Mouse (Mus musculus): ENCODE measurements at regions not wholly inside any gene's neighbourhood (a gene's known extent, or its start where the extent isn't known, plus 50 kb on each side); places are given as distances from the start of the nearest gene placed in this dataset.
A peak's percentile ranks its signal among the peaks of the same experiment; 100 is the strongest.

DNA sequence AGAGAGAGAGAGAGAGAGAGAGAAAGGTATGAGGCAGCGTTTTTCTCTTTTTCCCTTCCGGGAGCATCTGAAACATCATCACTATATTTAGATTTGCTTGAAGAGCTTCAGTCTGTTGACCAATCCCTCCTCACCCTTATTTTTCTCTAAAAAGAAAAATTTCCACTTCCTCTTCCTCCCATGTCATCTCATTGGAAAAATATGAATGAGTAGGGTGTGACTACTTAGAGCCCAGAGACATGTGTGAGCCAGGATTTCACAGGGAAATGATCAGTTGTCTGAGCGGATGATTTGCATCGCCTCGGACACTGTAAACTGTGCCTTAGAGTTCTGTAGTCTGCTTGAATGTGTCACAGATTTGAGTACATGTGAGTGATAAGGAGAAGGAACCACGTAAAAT, 111.3 kb upstream of the Ptger4 start:
- DNase-seq, result no peak

- DNase-seq, result no peak
Observed at GRCm38 (mm10) chr15:5354328-5354727, 110.3 kb upstream of the Ptger4 start.

DNA sequence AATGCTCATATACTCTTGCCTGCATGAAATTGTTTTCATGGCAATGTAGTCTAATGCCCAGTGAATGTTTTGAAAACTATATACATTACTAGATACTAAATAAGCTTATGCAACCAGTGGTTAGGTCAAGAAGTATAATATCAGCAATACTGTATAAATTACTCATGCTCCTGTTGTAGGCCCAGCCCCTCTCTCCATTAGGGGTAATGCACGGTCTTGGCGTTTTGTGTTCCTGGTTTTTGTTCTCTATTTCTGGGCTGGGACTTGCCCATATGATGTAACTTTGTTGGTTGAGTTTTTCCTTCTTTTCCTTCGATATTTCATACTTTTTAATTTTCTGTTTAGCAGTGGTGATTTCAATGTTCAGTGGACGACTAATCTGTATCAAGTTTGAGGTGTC, 104.9 kb upstream of the Ptger4 start:
- no peak for DNase-seq

GRCm38 (mm10) chr15:5347674-5348073, 103.7 kb upstream of the Ptger4 start:
- DNase-seq, result peak; percentile 20 to 33

- DNase-seq, result no peak
Observed at GRCm38 (mm10) chr15:5346955-5347354, 103.0 kb upstream of the Ptger4 start.

GRCm38 (mm10) chr15:5343794-5344193, 99.8 kb upstream of the Ptger4 start:
- DNase-seq, result peak; percentile 75 to 81

GRCm38 (mm10) chr15:5335528-5336268, 91.7 kb upstream of the Ptger4 start:
- no peak for DNase-seq

GRCm38 (mm10) chr15:5326996-5327395, 83.0 kb upstream of the Ptger4 start:
- no peak for DNase-seq

GRCm38 (mm10) chr15:5321691-5322090, 77.7 kb upstream of the Ptger4 start:
- no peak for DNase-seq

- no peak for DNase-seq
Observed at GRCm38 (mm10) chr15:5312231-5312630, 68.2 kb upstream of the Ptger4 start.

- DNase-seq, result no peak
Observed at GRCm38 (mm10) chr15:5310035-5310434, 66.0 kb upstream of the Ptger4 start.

GRCm38 (mm10) chr15:5302403-5302802, 58.4 kb upstream of the Ptger4 start:
- no peak for DNase-seq

GRCm38 (mm10) chr15:5299807-5300206, 55.8 kb upstream of the Ptger4 start:
- DNase-seq, result no peak

DNA sequence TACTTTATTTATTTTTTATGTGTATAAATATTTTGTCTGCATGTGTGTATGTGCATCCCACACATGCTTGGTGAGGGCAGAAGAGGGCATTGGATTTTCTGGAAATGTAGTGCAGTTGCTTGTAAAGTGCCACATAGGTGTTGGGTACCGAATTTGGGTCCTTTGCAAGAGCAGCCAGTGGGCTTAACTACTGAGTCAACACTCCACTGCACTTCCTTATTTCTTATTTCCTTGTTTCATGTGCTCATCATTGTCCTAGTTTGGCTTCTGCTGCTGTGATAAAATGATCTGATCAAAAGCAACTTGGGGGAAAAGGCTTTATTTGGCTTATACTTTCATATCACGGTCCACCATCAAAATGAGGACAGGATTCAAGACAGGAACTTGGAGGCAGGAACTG, 53.0 kb upstream of the Ptger4 start:
- DNase-seq, result no peak

All from kidney, postnatal 4 days (tissue).